Mouse (Mus musculus): ENCODE data around the gene Tstd3. TPM values are rescaled to one million over a fixed set of nuclear protein-coding genes. Genes with fewer than 3 reads are reported as not detected.
"Not testable (repeated sequence)": the region's sequence is repeated elsewhere in the genome, so short reads cannot be mapped to it uniquely, and the experiment has no call there.

Gene Tstd3
- total RNA-seq, 2 experiments from 2014 or later, result 23.0 to 24.9 TPM

- peak overlapping the region; percentile 96 for H3K27ac ChIP-seq
- no peak for TF ChIP-seq CTCF (conservative IDR thresholded peaks at IDR 0.05)
- H3K4me3 ChIP-seq, result peak overlapping the region; percentile 71
- peak; percentile 91 to 93 for DNase-seq (ENCODE audit: low spot score in 2 of 2)
These were observed 9.3 kb upstream of the Tstd3 start for GRCm38 (mm10) chr4:21776091-21776945.

GRCm38 (mm10) chr4:21772306-21772705 lies 5.3 kb upstream of the Tstd3 start:
- TF ChIP-seq CTCF (conservative IDR thresholded peaks at IDR 0.05), result no peak
- no peak for DNase-seq (ENCODE audit: low spot score in 2 of 2)
- Histone ChIP-seq H3K27ac (no peak overlapping the region), H3K4me3 (no peak overlapping the region)

- Histone ChIP-seq H3K27ac (no peak overlapping the region), H3K4me3 (no peak overlapping the region)
- no peak for DNase-seq (ENCODE audit: low spot score in 2 of 2)
- no peak for TF ChIP-seq CTCF (conservative IDR thresholded peaks at IDR 0.05)
These were observed 4.1 kb upstream of the Tstd3 start for GRCm38 (mm10) chr4:21771064-21771463.

- H3K27ac ChIP-seq, result peak overlapping the region; percentile 96
- TF ChIP-seq CTCF (conservative IDR thresholded peaks at IDR 0.05), result no peak
- DNase-seq (ENCODE audit: low spot score in 2 of 2), result no peak
These were observed 695 bp downstream of the Tstd3 start for GRCm38 (mm10) chr4:21766171-21766862.

GRCm38 (mm10) chr4:21763827-21764226 lies 3.2 kb downstream of the Tstd3 start:
- DNase-seq (ENCODE audit: low spot score in 2 of 2), result no peak
- TF ChIP-seq CTCF (conservative IDR thresholded peaks at IDR 0.05), result no peak
- no peak overlapping the region for H3K4me3 ChIP-seq
- no peak overlapping the region for H3K27ac ChIP-seq

More at GRCm38 (mm10) chr4:21766171-21766862, 695 bp downstream of the Tstd3 start:
- peak overlapping the region; percentile 95 for H3K4me3 ChIP-seq

GRCm38 (mm10) chr4:21761416-21762160 lies 5.4 kb downstream of the Tstd3 start:
- no peak for TF ChIP-seq CTCF (conservative IDR thresholded peaks at IDR 0.05)
- peak; percentile 34 to 60 for DNase-seq (ENCODE audit: low spot score in 2 of 2)
- Histone ChIP-seq H3K4me3 (no peak overlapping the region), H3K27ac (peak overlapping the region; percentile 57)

GRCm38 (mm10) chr4:21758860-21759259 lies 8.2 kb downstream of the Tstd3 start:
- H3K4me3 ChIP-seq, result no peak overlapping the region
- peak; percentile 41 for TF ChIP-seq CTCF (conservative IDR thresholded peaks at IDR 0.05)
- no peak for DNase-seq (ENCODE audit: low spot score in 2 of 2)
- no peak overlapping the region for H3K27ac ChIP-seq

- H3K4me3 ChIP-seq, result no peak overlapping the region
- no peak overlapping the region for H3K27ac ChIP-seq
- DNase-seq (ENCODE audit: low spot score in 2 of 2), result no peak
- no peak for TF ChIP-seq CTCF (conservative IDR thresholded peaks at IDR 0.05)
These were observed 11.8 kb downstream of the Tstd3 start for GRCm38 (mm10) chr4:21755123-21755789.

- Histone ChIP-seq H3K27ac (no peak overlapping the region), H3K4me3 (no peak overlapping the region)
- no peak for TF ChIP-seq CTCF (conservative IDR thresholded peaks at IDR 0.05)
- no peak for DNase-seq (ENCODE audit: low spot score in 2 of 2)
These were observed 21.3 kb downstream of the Tstd3 start for GRCm38 (mm10) chr4:21745723-21746122.

- not testable (repeated sequence) for H3K27ac ChIP-seq; DNase-seq (ENCODE audit: low spot score in 2 of 2); H3K4me3 ChIP-seq
- TF ChIP-seq CTCF (conservative IDR thresholded peaks at IDR 0.05), result peak; percentile 34; the same call in 1 of the 2 replicates
These were observed 22.9 kb downstream of the Tstd3 start for GRCm38 (mm10) chr4:21744142-21744541.

- peak; percentile 63 for TF ChIP-seq CTCF (conservative IDR thresholded peaks at IDR 0.05)
- Histone ChIP-seq H3K27ac (no peak overlapping the region), H3K4me3 (no peak overlapping the region)
- DNase-seq (ENCODE audit: low spot score in 2 of 2), result no peak
These were observed 27.8 kb downstream of the Tstd3 start for GRCm38 (mm10) chr4:21739169-21739568.

GRCm38 (mm10) chr4:21727615-21728165 lies 39.3 kb downstream of the Tstd3 start, which contains the start of gene Ccnc:
Gene Ccnc (plus strand): TSS chr4:21727701.
- no peak for TF ChIP-seq CTCF (conservative IDR thresholded peaks at IDR 0.05)

More at GRCm38 (mm10) chr4:21727615-21728165, 39.3 kb downstream of the Tstd3 start, which contains the start of gene Ccnc:
- Histone ChIP-seq H3K4me3 (peak within 1 kb of the TSS; percentile 97), H3K27ac (peak within 1 kb of the TSS; percentile 91)
- DNase-seq (ENCODE audit: low spot score in 2 of 2), result peak; percentile 92 to 93

All from layer of hippocampus, adult 2 months (tissue).